Mouse (Mus musculus) thymus, adult 18-20 months (tissue): ENCODE measurements around the gene Castor1.

Experiments used
- DNase-seq, 2 experiments: peaks; one replicate each; pipeline ENCODE4 v3.0.0; 2022; ENCODE audit warnings: mixed read lengths in 2 of 2

The Castor1 gene

GRCm38 (mm10) chr11:4207655-4208054, 10.4 kb upstream of the Castor1 start:
- DNase-seq = no peak

- no peak for DNase-seq
Measured at GRCm38 (mm10) chr11:4209556-4209955, 8.5 kb upstream of the Castor1 start.

- no peak for DNase-seq
Measured at GRCm38 (mm10) chr11:4210786-4211185, 7.2 kb upstream of the Castor1 start.

- no peak for DNase-seq
Measured at GRCm38 (mm10) chr11:4213107-4213506, 4.9 kb upstream of the Castor1 start.

GRCm38 (mm10) chr11:4214572-4214971, 3.5 kb upstream of the Castor1 start:
- no peak for DNase-seq

GRCm38 (mm10) chr11:4215061-4215460, 3.0 kb upstream of the Castor1 start:
- DNase-seq = no peak

GRCm38 (mm10) chr11:4216248-4217000, 1.6 kb upstream of the Castor1 start:
- DNase-seq = no peak

GRCm38 (mm10) chr11:4218637-4219036, 612 bp downstream of the Castor1 start:
- no peak for DNase-seq

GRCm38 (mm10) chr11:4219317-4219751, 1.3 kb downstream of the Castor1 start:
- no peak for DNase-seq

GRCm38 (mm10) chr11:4219908-4220307, 1.9 kb downstream of the Castor1 start:
- no peak for DNase-seq

GRCm38 (mm10) chr11:4220443-4221400, 2.7 kb downstream of the Castor1 start:
- peak; percentile 55 to 65 for DNase-seq

GRCm38 (mm10) chr11:4222046-4222950, 4.3 kb downstream of the Castor1 start:
- DNase-seq = no peak

GRCm38 (mm10) chr11:4223393-4224188, 5.6 kb downstream of the Castor1 start:
- no peak for DNase-seq

GRCm38 (mm10) chr11:4224223-4224622, 6.2 kb downstream of the Castor1 start:
- DNase-seq = no peak

- no peak for DNase-seq
Measured at GRCm38 (mm10) chr11:4226569-4227325, 8.7 kb downstream of the Castor1 start.

- no peak for DNase-seq
Measured at GRCm38 (mm10) chr11:4228463-4228862, 10.4 kb downstream of the Castor1 start.

- DNase-seq = no peak
Measured at GRCm38 (mm10) chr11:4229841-4230240, 11.8 kb downstream of the Castor1 start.

GRCm38 (mm10) chr11:4231435-4231834, 13.4 kb downstream of the Castor1 start:
- DNase-seq = no peak

- no peak for DNase-seq
Measured at GRCm38 (mm10) chr11:4232644-4233043, 14.6 kb downstream of the Castor1 start.

GRCm38 (mm10) chr11:4235052-4235655, 17.1 kb downstream of the Castor1 start:
- DNase-seq = no peak
